Mouse (Mus musculus) liver, embryonic 16.5 days (tissue): Measurements from ENCODE around the gene Acss1. TPM values are rescaled to one million over a fixed set of nuclear protein-coding genes. Genes with fewer than 3 reads are reported as not detected.

Experiments used
- ATAC-seq: fragments of 200-750 bp; cut with Nextera tagmentation; 2 replicates; pipeline ENCODE4 v1.8.0; 2017; ENCODE audit warnings: low read depth, mild to moderate bottlenecking, moderate number of reproducible peaks, moderate library complexity
- H3K27ac ChIP-seq: fragments of 300-500 bp; sonication (generic); 2 replicates; pipeline ENCODE4 v1.5.1; 2014; ENCODE audit warnings: mild to moderate bottlenecking, low read length
- H3K27me3 ChIP-seq: fragments of 300-500 bp; sonication (generic); 2 replicates; pipeline ENCODE4 v1.6.1; 2014; ENCODE audit warnings: low read depth, low read length, mixed read lengths; ENCODE audit not compliant: control insufficient read depth, insufficient read depth
- H3K36me3 ChIP-seq: fragments of 300-500 bp; sonication (generic); 2 replicates; pipeline ENCODE4 v1.6.1; 2014; ENCODE audit warnings: mild to moderate bottlenecking; ENCODE audit not compliant: control insufficient read depth, insufficient read depth
- H3K4me1 ChIP-seq: fragments of 300-500 bp; sonication (generic); 2 replicates; pipeline ENCODE4 v1.6.1; 2014; ENCODE audit warnings: low read depth, low read length, mixed read lengths; ENCODE audit not compliant: control insufficient read depth
- H3K4me2 ChIP-seq: fragments of 300-500 bp; sonication (generic); 2 replicates; pipeline ENCODE4 v1.6.1; 2014; ENCODE audit warnings: low read depth, low read length, mixed read lengths
- H3K4me3 ChIP-seq: fragments of 300-500 bp; sonication (generic); 2 replicates; pipeline ENCODE4 v1.5.1; 2014; ENCODE audit warnings: low read depth, mild to moderate bottlenecking, low read length
- H3K9ac ChIP-seq: fragments of 300-500 bp; sonication (generic); 2 replicates; pipeline ENCODE4 v1.6.1; 2014; ENCODE audit warnings: low read depth, low read length
- H3K9me3 ChIP-seq: fragments of 300-500 bp; sonication (generic); replicated peaks from 2 replicates; pipeline ENCODE4 v1.6.1; 2016; ENCODE audit warnings: low read length; ENCODE audit not compliant: control insufficient read depth
- WGBS: fragments of 180-500 bp; shearing (Covaris S2); extraction: QIAGEN DNeasy Blood & Tissue Kit; methylation state at CpG from one replicate; pipeline ENCODE4 v1.1.7; 2014; ENCODE audit not compliant: insufficient replicate concordance; 5-methylcytosine and 5-hydroxymethylcytosine counted together
- polyA plus RNA-seq: library from polyadenylated mRNA; unstranded; fragments of >200 nt; fragmentation: Nextera tagmentation; extraction: Ambion mirVana; gene quantifications from 2 replicates; pipeline ENCODE4 v1.2.1, GENCODE M21; 2015

Acss1 gene
- polyA plus RNA-seq, 1 experiment from 2014 or later: 56.3 TPM

DNA sequence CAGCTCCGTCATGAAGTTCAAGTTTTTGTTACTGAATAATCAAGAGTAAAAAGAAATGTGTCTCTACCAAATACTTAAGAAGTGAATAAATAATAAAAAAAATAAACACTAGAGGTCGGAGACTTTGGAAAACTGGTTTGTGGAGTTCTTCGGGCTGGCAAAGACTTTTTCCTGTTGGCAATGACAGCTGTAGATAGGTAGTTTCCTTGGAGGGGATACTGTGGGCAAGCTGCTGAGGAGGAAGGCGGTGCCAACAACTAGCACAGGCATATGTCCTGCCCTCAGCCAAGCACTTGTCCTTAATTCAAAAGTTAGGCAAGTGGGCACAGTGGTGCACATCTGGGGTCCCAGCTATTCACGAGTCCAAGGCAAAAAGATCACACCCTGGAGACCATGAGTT, 656 bp upstream of the Acss1 start:
- Histone ChIP-seq H3K9ac (peak overlapping the region; percentile 88), H3K27ac (peak overlapping the region; percentile 93), H3K4me3 (peak overlapping the region; percentile 90), H3K4me1 (peaks cover 56% of the 10 kb centered on the region), H3K4me2 (peak overlapping the region; percentile 92), H3K36me3 (no peaks in the 10 kb centered on the region), H3K27me3 (no peaks in the 10 kb centered on the region), H3K9me3 (no peaks in the 10 kb centered on the region)
- WGBS: 55% methylated on average over 5 of the region's 5 CpGs
- no peak for ATAC-seq

DNA sequence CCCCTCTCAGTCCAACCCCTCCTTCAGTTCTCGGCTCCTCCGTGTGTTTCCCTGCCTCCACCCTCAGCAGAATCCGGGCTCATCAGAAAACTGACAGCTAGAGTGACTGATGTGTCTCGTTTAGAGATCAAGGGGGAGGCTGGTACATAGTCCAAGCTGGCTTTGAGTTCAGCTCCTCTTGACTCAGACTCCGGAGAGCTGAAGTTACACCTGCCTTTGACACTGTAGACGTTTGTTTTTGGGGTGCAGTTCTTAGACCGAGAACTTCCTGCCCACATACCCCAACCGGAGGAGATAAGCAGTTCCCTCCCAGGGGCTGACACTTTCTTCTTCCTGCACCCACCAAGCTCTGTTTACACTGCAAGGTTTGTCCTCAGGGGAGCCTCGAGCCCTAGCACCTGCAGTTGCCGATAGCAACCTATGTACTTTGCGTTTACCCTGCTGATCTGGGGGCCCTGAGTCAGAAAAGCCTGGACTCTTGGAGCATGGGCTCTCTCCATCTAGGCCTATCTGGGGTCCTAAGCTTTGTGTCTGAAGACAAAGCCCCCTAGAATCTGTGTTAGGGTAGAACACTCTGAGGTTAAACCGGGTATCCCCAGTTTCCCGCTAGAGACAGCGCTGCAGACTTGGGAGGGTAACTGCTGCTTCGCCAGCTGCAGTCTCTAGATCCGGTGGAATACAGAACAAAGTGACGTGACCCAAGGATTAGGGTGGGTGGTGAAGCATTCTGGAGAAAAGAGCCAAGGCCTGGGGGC, 1.1 kb downstream of the Acss1 start:
- H3K4me2 ChIP-seq: peak overlapping the region; percentile 92
- peak overlapping the region; percentile 88 for H3K9ac ChIP-seq
- peak overlapping the region; percentile 93 for H3K27ac ChIP-seq
- H3K36me3 ChIP-seq: no peaks in the 10 kb centered on the region
- peaks cover 72% of the 10 kb centered on the region for H3K4me1 ChIP-seq
- peak overlapping the region; percentile 90 for H3K4me3 ChIP-seq
- no peaks in the 10 kb centered on the region for H3K9me3 ChIP-seq
- no peaks in the 10 kb centered on the region for H3K27me3 ChIP-seq
- ATAC-seq: peak; percentile 37
- whole genome bisulfite sequencing: under 1% methylated on average over 17 of the region's 17 CpGs

DNA sequence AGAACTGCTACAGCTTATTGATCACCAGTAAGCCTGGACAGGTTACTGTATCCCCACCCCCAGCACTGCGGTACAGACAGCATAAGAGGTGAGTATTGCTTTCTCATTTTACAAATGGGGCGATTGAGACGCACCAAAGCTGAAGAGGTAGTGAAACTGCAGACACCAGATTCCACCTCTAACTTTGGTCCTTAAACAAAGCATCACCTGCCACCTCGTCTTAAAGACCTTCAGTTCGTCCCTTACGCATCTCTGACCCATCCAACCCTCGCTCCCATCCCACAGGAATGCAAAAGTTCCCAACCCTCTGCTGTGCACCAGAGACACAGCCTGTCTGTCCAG, 1.6 kb downstream of the Acss1 start:
- Histone ChIP-seq H3K36me3 (no peaks in the 10 kb centered on the region), H3K9me3 (no peaks in the 10 kb centered on the region), H3K4me2 (peak overlapping the region; percentile 92), H3K4me1 (peaks cover 73% of the 10 kb centered on the region), H3K9ac (peak overlapping the region; percentile 88), H3K27me3 (no peaks in the 10 kb centered on the region), H3K27ac (peak overlapping the region; percentile 93), H3K4me3 (peak overlapping the region; percentile 90)
- WGBS: 19% methylated on average over 7 of the region's 7 CpGs
- ATAC-seq: no peak

DNA sequence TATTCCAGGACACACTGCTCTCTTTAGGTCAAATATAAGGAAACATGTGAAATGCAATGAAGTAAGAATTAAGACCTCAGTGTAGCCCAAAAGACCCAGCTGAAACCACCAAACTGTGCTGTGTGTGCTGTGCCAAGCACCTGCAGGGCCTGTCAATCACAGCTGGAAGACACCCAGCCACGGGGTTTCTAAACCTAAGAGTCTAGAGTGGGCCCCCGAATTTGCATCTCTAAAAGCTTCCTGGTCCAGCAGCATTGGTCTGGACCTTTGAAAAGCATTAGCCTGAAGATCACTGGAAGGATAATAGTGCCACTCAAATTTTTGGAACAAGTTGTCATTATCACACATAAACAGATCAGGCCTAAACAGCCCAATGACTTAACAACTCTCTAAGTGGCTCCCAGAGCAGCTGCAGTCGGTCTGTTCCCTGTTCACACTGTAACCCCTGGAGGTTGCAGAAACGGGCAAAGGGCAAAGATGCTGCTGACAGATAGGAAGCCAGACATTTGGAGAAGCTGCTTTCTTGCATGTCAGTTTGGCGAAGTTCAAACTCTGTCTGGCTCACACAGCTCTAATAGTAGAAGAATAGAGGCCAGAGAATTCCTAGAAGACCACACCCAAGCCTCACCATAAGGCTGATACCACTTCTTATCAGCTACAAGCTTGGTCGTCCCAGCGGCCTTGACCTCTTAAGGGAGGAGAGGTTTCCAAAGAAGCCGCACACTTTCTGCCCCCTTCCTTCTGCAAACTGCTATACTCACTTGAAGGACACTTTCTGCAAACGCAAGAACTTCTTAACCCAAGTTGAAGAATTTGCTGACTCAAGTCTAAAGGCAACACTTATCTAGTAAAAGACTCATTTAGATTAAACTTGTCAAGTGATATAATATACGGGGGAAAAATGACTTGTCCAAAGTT, 2.5 kb downstream of the Acss1 start:
- Histone ChIP-seq H3K27me3 (no peaks in the 10 kb centered on the region), H3K9ac (peak overlapping the region; percentile 29), H3K27ac (peak overlapping the region; percentile 97), H3K9me3 (no peaks in the 10 kb centered on the region), H3K4me1 (peaks cover 73% of the 10 kb centered on the region), H3K36me3 (no peaks in the 10 kb centered on the region), H3K4me2 (peak overlapping the region; percentile 92), H3K4me3 (peak overlapping the region; percentile 90)
- peak; percentile 64 for ATAC-seq
- WGBS: 8% methylated on average over 10 of the region's 10 CpGs

DNA sequence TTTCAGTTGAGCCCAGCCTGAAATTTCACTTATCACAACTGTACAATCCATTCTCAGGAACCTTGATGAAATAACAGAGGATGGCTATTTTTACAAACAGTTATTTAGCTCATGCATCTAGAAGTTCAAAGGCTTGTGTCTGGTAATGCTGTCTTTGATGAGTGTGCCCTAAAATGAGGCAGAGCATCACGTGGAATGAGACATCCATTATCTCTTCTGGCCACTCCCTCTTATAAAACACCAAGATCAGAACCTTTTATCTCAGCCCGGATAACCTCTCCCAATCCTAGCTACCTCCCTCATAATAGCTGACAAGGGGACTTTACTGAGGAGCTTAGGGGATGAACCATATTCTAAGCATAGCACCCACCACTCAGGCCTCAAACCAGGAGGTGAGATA, 3.3 kb downstream of the Acss1 start:
- Histone ChIP-seq H3K36me3 (no peaks in the 10 kb centered on the region), H3K4me3 (peak overlapping the region; percentile 90), H3K4me1 (peaks cover 74% of the 10 kb centered on the region), H3K4me2 (peak overlapping the region; percentile 92), H3K9me3 (no peaks in the 10 kb centered on the region), H3K27ac (peak overlapping the region; percentile 97), H3K27me3 (no peaks in the 10 kb centered on the region), H3K9ac (peak overlapping the region; percentile 29)
- no peak for ATAC-seq
- 9% methylated on average over 2 of the region's 2 CpGs for WGBS

DNA sequence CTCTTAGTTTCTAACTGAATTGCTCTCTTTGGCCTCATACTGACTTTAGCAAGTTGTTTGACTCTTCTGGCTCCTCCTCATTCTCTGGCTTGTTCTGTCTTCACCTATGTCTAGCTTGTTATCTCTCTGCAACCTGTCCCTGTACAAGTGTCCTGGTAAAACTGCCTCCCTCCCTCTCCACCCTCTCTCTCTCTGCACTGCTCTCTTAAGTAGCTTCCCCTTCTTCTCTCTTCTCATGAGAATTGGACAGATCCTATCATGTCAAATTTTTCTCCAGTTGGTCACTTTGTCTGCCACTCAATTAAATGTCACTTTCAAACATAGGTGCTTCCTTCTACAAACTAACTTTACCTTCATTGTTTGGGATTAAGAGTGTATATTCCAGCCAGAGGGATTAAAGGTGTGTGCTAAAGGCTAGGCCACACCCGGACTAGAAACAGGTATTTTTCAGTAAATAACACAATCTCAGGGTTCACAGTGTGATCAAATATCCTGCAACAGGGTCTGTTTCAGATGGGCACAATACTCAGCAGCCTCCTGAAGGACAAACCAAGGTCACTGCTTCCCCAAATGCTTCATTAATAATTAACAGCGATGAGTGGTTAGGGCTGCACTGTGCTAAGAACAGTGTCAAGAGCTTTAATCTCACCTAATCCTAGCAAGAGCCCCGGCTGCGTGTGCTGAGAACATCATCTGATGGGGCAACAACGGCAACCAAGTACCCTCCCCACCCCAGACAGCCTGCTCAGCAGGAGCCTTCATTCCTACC, 4.0 kb downstream of the Acss1 start:
- H3K27me3 ChIP-seq: no peaks in the 10 kb centered on the region
- H3K4me3 ChIP-seq: peak overlapping the region; percentile 90
- peaks cover 3% of the 10 kb centered on the region for H3K36me3 ChIP-seq
- peak overlapping the region; percentile 92 for H3K4me2 ChIP-seq
- no peaks in the 10 kb centered on the region for H3K9me3 ChIP-seq
- peaks cover 67% of the 10 kb centered on the region for H3K4me1 ChIP-seq
- 39% methylated on average over 5 of the region's 5 CpGs for WGBS
- no peak for ATAC-seq
- peak overlapping the region; percentile 29 for H3K9ac ChIP-seq
- H3K27ac ChIP-seq: peak overlapping the region; percentile 97

DNA sequence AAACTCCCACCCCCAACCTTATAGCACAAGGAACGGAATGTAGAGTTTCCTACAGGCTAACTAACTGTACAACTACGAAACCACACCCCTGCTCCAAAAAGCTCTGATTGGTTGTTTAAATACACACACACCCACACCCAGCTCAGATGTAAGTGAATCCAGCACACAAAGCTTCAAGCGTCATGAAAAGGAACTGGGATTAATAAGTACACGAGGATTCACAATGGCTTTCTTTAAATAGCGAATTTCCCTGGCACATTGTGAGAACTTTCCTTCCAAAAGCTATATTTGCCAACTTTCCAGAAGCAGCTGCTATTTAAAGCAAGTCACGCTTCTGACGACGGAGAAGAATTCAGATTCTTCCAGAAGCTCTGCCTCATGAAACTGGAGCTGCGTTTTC, 5.0 kb downstream of the Acss1 start:
- Histone ChIP-seq H3K27ac (peak overlapping the region; percentile 97), H3K9ac (0 out of 2 replicates have a peak overlapping the region, but pooled peaks have one; percentile 21), H3K4me1 (peaks cover 56% of the 10 kb centered on the region), H3K27me3 (no peaks in the 10 kb centered on the region), H3K9me3 (no peaks in the 10 kb centered on the region), H3K36me3 (peaks cover 12% of the 10 kb centered on the region), H3K4me2 (peak overlapping the region; percentile 92), H3K4me3 (no peak overlapping the region)
- 61% methylated on average over 9 of the region's 9 CpGs for WGBS
- ATAC-seq: peak; percentile 22; the same call in 1 of the 2 replicates

DNA sequence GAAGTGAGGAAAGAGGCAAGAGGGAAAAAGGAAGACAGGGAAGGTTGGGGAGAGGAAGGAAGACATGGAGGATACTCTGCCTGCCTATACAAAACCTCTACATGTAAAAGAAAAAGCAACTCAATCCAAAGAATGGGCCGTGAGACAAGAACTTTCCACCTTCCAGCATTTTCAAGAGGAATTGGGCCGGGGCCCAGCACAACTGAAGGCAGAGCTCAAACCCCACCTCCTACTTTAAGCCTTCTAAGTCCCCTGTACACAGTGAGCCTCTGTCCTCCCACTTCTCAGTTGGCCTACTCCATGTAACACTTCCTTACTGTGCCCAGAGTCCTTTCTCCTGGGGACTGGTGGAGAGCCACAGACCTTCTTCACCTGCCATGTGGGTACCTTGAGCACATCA, 6.3 kb downstream of the Acss1 start:
- Histone ChIP-seq H3K9ac (no peak overlapping the region), H3K27ac (no peak overlapping the region), H3K9me3 (no peaks in the 10 kb centered on the region), H3K4me1 (peaks cover 54% of the 10 kb centered on the region), H3K36me3 (peaks cover 21% of the 10 kb centered on the region), H3K27me3 (no peaks in the 10 kb centered on the region), H3K4me2 (no peak overlapping the region), H3K4me3 (no peak overlapping the region)
- no peak for ATAC-seq
- 71% methylated on average over 2 of the region's 2 CpGs for WGBS
